Mouse (Mus musculus) megakaryocyte, embryonic 14.5 days (primary cell): ENCODE data around the gene Sez6l.

Experiments used
- FLI1 ChIP-seq: IDR thresholded peaks from 2 replicates; pipeline ENCODE4 v1.6.1; 2012; ENCODE audit warnings: low read length, inconsistent platforms, mixed read lengths
- GATA1 ChIP-seq: IDR thresholded peaks from 3 replicates; pipeline ENCODE4 v1.6.1; 2012; ENCODE audit warnings: mixed read lengths, low read length, inconsistent platforms, borderline replicate concordance

- TF ChIP-seq GATA1 (no peak), FLI1 (no peak)
Measured at GRCm38 (mm10) chr5:112599538-112600308, 22.7 kb upstream of the Sez6l start.
